26 mouse cellular contexts compared by ENCODE assay signal in the genomic region with DNA sequence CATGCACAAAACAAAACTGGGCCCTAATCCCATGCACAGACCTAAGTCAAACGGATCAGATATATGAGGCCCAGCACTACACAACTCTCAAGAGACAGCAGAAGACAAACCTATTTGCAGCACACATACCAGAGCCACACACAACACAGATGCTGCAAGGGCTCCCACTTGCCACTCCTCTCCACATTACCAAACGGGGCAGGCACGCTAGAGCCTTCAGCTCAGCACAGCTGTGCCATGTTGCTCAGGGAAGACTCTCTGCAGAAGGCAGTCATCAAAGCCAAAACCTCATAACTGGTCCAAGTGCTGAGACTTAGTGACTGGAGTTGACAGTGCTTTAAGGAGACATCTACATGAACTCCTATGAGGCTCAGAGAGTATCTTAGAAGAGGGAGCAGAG.
DNase-seq lines count a peak whose midpoint lies in the region; ATAC-seq lines count a peak whose summit lies in the region.
"Had no signal": no experiment of that assay in that cellular context is flagged by ENCODE, and none has a peak within 500 bp of the region (broad histone marks: within the 10 kb centered on the region; RNA-seq: fewer than 3 reads in every experiment).

No protein-coding gene starts in this region.

- H3K36me3 ChIP-seq in limb, embryonic 12.5 days = peaks cover 4% of the 10 kb centered on the region; the same call in 1 of the 2 replicates
- H3K36me3 ChIP-seq in limb, embryonic 10.5 days = no peaks in the 10 kb centered on the region
- H3K36me3 ChIP-seq: kidney, embryonic 15.5 days; liver, embryonic 15.5 days; midbrain, embryonic 12.5 days had no signal

- ATAC-seq in limb, embryonic 12.5 days (ENCODE audit: insufficient number of reproducible peaks, insufficient read depth, low FRiP score, low TSS enrichment, low read depth) = 0 out of 2 replicates have a peak, but pooled peaks have one; percentile 26
- no peak for ATAC-seq in activated CD4-positive, CD25-positive, alpha-beta regulatory T cell, adult 4 months
- ATAC-seq: forebrain, embryonic 13.5 days; hindbrain, embryonic 16.5 days had no signal

- WGBS in limb, embryonic 12.5 days = 69% methylated on average over 3 of the region's 3 CpGs
- 79% methylated on average over 3 of the region's 3 CpGs for WGBS in limb, embryonic 10.5 days

- no peaks in the 10 kb centered on the region; the same call in 1 of the 2 replicates for H3K9me3 ChIP-seq in limb, embryonic 12.5 days
- H3K9me3 ChIP-seq in limb, embryonic 10.5 days (replicated peaks) = no peaks in the 10 kb centered on the region
- H3K9me3 ChIP-seq: forebrain, embryonic 13.5 days; kidney, embryonic 15.5 days; liver, embryonic 15.5 days; megakaryocyte, embryonic 14.5 days; midbrain, embryonic 12.5 days; neural tube, embryonic 13.5 days had no signal

- H3K4me3 ChIP-seq in limb, embryonic 12.5 days (replicated peaks) = no peak overlapping the region
- no peak overlapping the region for H3K4me3 ChIP-seq in limb, embryonic 10.5 days
- H3K4me3 ChIP-seq: forebrain, embryonic 13.5 days; kidney, embryonic 15.5 days; layer of hippocampus, adult 2 months; liver, embryonic 15.5 days; megakaryocyte, embryonic 14.5 days; midbrain, embryonic 12.5 days; neural tube, embryonic 13.5 days had no signal

- peak; percentile 6 for DNase-seq in embryo, embryonic 10 days (ENCODE audit: low spot score)
- no peak for DNase-seq in embryo, embryonic 11 days
- no peak for DNase-seq in limb, embryonic 10.5 days (ENCODE audit: low spot score)
- peak; percentile 22 for DNase-seq in thymus, postnatal 4 days
- no peak for DNase-seq in thymus, adult 18-20 months
- DNase-seq in cerebellum, adult 11 months = no peak
- DNase-seq: adrenal gland, adult 8-10 months; cerebellum, adult 11-12 months; cerebellum, adult 9-11 months; gastrocnemius, postnatal 36 days; heart, postnatal 14 days; kidney, adult 18-20 months; kidney, postnatal 25 days; lung, embryonic 14.5 days; right cerebral cortex, postnatal 4 days had no signal

- H3K4me1 ChIP-seq in limb, embryonic 12.5 days (replicated peaks) = peaks cover 34% of the 10 kb centered on the region
- H3K4me1 ChIP-seq in limb, embryonic 10.5 days = peaks cover 23% of the 10 kb centered on the region
- H3K4me1 ChIP-seq: liver, embryonic 15.5 days had no signal

- H3K27ac ChIP-seq in limb, embryonic 12.5 days = no peak overlapping the region
- no peak overlapping the region for H3K27ac ChIP-seq in limb, embryonic 10.5 days
- H3K27ac ChIP-seq: forebrain, embryonic 13.5 days; kidney, embryonic 15.5 days; layer of hippocampus, adult 2 months; liver, embryonic 15.5 days; midbrain, embryonic 12.5 days; neural tube, embryonic 13.5 days had no signal

- H3K9ac ChIP-seq in limb, embryonic 12.5 days (replicated peaks) = no peak overlapping the region
- H3K9ac ChIP-seq: forebrain, embryonic 13.5 days; kidney, embryonic 15.5 days; liver, embryonic 15.5 days; lung, embryonic 14.5 days; midbrain, embryonic 12.5 days; neural tube, embryonic 13.5 days had no signal

- no peaks in the 10 kb centered on the region for H3K27me3 ChIP-seq in limb, embryonic 12.5 days
- H3K27me3 ChIP-seq in limb, embryonic 10.5 days (ENCODE audit: low read depth, poor library complexity, severe bottlenecking) = no peaks in the 10 kb centered on the region
- H3K27me3 ChIP-seq: CH12.LX; forebrain, embryonic 13.5 days; kidney, embryonic 15.5 days; liver, embryonic 15.5 days; megakaryocyte, embryonic 14.5 days; midbrain, embryonic 12.5 days; neural tube, embryonic 13.5 days had no signal

- no peak overlapping the region for H3K4me2 ChIP-seq in limb, embryonic 12.5 days
- H3K4me2 ChIP-seq: forebrain, embryonic 13.5 days; kidney, embryonic 15.5 days; liver, embryonic 15.5 days; lung, embryonic 14.5 days; midbrain, embryonic 12.5 days; neural tube, embryonic 13.5 days had no signal

Comparison
In these comparisons a context has a peak if more than half of its experiments do, and no peak if none do; other contexts are left out.
1. DNase-seq: peak in embryo, embryonic 10 days (single experiment) and thymus, postnatal 4 days (single experiment); none in embryo, embryonic 11 days (single experiment), limb, embryonic 10.5 days (single experiment), thymus, adult 18-20 months (0 of 2) and cerebellum, adult 11 months (single experiment).